Mouse (Mus musculus) CD4-positive, CD25-positive, alpha-beta regulatory T cell (primary cell): ENCODE data around the gene Cma1. TPM values are rescaled to one million over a fixed set of nuclear protein-coding genes. Genes with fewer than 3 reads are reported as not detected.

Experiments
- polyA plus RNA-seq: library from polyadenylated mRNA; unstranded; fragments of 100-300 nt; shearing (Covaris generic); gene quantifications from one replicate; pipeline ENCODE4 v1.2.1, GENCODE M21; 2017

Cma1 gene
- polyA plus RNA-seq, result not detected

DNA sequence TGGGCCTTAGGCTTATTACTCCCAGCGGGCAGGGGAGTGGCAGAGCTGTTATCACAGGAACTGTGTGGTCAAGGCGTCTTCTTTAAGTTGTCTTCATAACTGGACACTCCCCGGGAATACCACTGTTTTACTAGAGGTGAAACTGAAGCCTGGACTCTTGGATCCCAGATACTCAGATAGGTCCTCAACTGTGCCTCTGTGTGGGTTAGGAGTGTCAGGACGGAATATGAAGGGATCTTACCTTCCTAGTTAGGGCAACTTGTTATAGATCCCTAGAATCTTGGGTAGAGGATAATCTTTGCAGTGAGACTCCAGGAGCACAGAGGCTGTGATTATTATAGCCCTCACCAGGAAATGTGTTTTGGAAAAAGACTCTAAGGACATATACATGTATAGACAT is at the start of gene Cma1:
Gene Cma1 (minus strand): TSS at position 101 of the 400 bp plus-strand sequence.

DNA sequence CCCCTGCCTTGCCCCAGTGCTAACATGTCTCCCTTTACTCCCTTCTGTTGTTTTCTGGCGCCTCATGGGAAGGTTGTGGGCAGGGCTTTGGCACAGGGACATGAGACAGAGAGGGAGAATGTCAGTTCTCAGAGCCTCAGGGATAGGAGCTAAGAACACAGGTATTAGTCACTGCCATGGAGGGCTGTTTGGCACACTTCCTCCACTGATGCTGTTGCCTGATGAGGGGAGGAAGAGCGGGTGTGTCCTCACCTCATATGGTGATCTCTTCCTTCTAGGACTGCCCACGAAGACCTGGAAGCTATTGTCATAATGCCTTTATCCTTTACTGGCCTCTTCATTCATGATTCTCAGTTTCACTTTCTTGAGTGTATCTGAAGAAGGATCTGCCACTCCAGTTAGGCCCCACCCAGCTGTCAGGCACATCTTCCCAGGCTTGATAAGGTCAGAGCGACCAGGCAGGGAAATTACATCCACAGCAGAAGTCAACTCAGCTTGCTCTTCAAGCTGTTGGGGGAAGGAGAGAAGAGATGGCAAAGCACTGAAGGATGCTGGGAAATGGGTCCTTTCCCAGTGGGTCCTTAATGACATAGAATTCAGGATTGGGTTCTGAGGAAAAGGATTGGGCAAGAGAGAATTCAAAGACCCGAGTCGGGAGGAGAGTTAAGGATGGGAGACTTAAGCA is 6.0 kb upstream of the Cma1 start, which contains the start of gene Cma2:
Gene Cma2 (plus strand): TSS at position 635 of the 685 bp plus-strand sequence.

DNA sequence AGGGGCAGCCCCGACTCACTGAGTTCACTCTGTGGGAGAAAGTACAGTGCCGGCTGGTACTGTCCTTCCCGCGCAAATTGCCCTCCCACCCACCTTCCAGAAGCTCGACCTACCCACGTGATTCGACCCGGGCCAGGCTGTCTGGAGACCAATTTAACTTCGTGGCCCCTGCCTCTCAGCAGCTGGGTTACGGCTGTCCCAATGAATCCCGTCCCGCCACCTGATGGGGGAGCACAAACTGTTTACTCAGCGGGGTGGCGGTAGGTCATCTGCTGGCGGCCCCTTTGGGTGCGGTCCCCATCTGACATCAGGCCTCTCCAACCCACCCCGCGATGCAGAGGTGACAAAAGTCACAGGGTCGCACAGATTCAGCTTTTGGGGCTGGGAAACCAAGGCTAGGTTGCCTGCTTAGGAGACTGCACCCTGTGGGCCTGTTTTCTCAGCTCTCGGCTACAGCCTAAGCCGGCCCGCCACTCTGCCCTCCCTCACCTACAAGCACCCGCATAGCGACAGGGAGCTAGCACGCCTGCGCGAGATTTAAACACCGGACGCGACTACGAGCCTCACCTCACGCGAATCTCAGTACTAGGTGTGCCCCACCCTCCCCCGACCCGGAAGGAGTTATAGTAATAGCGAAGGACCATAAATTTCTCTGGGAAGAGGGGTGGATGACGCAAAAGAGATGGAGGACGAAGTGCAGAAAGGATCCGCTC is 44.6 kb downstream of the Cma1 start, which contains the start of gene Sdr39u1:
Gene Sdr39u1 (minus strand): TSS at position 593 of the 713 bp plus-strand sequence.

Other genes starting within 250 kb of the Cma1 start
- gene Tgm1, start 230.7 kb downstream of the Cma1 start, polyA plus RNA-seq, result 0.47 TPM
- 75.9 TPM for gene Rabggta, start 222.4 kb downstream of the Cma1 start, polyA plus RNA-seq
- gene Dhrs1, start 199.0 kb downstream of the Cma1 start, polyA plus RNA-seq, result 36.0 TPM
- gene Nop9, start 199.0 kb downstream of the Cma1 start, polyA plus RNA-seq, result 51.0 TPM
- gene Cideb, start 186.2 kb downstream of the Cma1 start, polyA plus RNA-seq, result not detected
- 0.07 TPM for gene Ltb4r2, start 183.2 kb downstream of the Cma1 start, polyA plus RNA-seq
- gene Ltb4r1, start 178.7 kb downstream of the Cma1 start, polyA plus RNA-seq, result 1.9 TPM
- gene Adcy4, start 160.6 kb downstream of the Cma1 start, polyA plus RNA-seq, result 0.32 TPM
- 67.6 TPM for gene Ripk3, start 155.8 kb downstream of the Cma1 start, polyA plus RNA-seq
- gene Nfatc4, start 121.5 kb downstream of the Cma1 start, polyA plus RNA-seq, result not detected
- 1.2 TPM for gene Nynrin, start 90.7 kb downstream of the Cma1 start, polyA plus RNA-seq
- 0.20 TPM for gene Cbln3, start 60.3 kb downstream of the Cma1 start, polyA plus RNA-seq
- gene Khnyn, start 59.7 kb downstream of the Cma1 start, polyA plus RNA-seq, result 63.7 TPM
- gene Sdr39u1, start 44.4 kb downstream of the Cma1 start, polyA plus RNA-seq, result 73.6 TPM
- gene Cma2, start 6.3 kb upstream of the Cma1 start, polyA plus RNA-seq, result not detected
- not detected for gene Mcpt1, start 73.3 kb upstream of the Cma1 start, polyA plus RNA-seq
- gene Mcpt9, start 85.8 kb upstream of the Cma1 start, polyA plus RNA-seq, result not detected
- not detected for gene Mcpt2, start 97.4 kb upstream of the Cma1 start, polyA plus RNA-seq
- gene Mcpt4, start 117.6 kb upstream of the Cma1 start, polyA plus RNA-seq, result not detected
- not detected for gene Mcpt8, start 140.6 kb upstream of the Cma1 start, polyA plus RNA-seq
- not detected for gene Ctsg, start 157.9 kb upstream of the Cma1 start, polyA plus RNA-seq
- not detected for gene Gzme, start 175.9 kb upstream of the Cma1 start, polyA plus RNA-seq
- gene Gzmd, start 187.9 kb upstream of the Cma1 start, polyA plus RNA-seq, result 0.19 TPM
- gene Gzmg, start 214.9 kb upstream of the Cma1 start, polyA plus RNA-seq, result not detected
- gene Gzmn, start 229.9 kb upstream of the Cma1 start, polyA plus RNA-seq, result not detected